Mouse (Mus musculus) kidney, postnatal 25 days (tissue): ENCODE measurements around the gene Snai1.

Experiments
- DNase-seq, 2 experiments: peaks; one replicate each; pipeline ENCODE4 v3.0.0; 2021; ENCODE audit warnings: mixed read lengths in 2 of 2

Snai1 gene

GRCm38 (mm10) chr2:167586041-167586440 is 48.0 kb downstream of the Snai1 start:
- peak; percentile 71 to 85 for DNase-seq

GRCm38 (mm10) chr2:167586976-167587375 is 49.0 kb downstream of the Snai1 start:
- no peak for DNase-seq

GRCm38 (mm10) chr2:167588774-167589577 is 51.0 kb downstream of the Snai1 start:
- DNase-seq, result peak; percentile 69 to 83
